Mouse (Mus musculus): ENCODE measurements around the gene Myzap.
"Not testable (repeated sequence)": the region's sequence is repeated elsewhere in the genome, so short reads cannot be mapped to it uniquely, and the experiment has no call there.

Myzap gene

DNA sequence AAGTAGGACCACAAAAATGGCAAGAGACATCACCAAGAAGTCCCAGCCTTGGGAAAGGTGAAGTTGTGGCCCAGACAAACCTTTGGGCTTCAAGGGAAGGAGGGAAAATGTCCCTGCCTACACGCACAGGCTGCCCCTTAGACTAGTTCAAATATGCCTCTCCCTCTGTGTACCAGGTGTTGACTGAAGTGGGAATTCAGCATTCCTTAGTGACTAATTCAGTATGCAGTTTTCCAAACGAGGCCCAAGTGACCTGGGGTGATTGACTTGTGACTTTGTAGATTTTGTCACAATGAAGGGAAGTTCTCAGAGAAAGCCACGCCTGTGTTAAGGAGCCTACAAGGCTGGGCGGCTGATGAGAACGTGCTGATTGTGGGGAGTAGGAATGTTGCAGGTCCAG lies 49.9 kb downstream of the Myzap start:
- peak; percentile 68 for DNase-seq

DNA sequence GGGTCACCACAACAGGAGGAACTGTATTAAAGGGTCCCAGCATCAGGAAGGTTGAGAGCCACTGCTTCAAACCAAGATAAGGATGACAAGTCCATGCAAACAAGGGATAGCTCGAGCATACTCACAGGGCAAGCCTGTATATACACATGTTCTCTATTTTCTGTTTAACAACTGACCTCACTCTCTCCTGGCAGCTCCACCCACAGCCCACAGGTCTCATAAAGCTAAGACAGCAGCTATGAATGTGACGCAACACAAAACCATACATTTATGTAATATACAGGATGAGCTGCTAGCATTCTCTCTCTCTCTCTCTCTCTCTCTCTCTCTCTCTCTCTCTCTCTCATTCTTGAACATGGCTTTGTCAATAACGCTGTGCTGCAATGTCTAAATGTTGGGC lies 51.4 kb downstream of the Myzap start:
- DNase-seq, result no peak

DNA sequence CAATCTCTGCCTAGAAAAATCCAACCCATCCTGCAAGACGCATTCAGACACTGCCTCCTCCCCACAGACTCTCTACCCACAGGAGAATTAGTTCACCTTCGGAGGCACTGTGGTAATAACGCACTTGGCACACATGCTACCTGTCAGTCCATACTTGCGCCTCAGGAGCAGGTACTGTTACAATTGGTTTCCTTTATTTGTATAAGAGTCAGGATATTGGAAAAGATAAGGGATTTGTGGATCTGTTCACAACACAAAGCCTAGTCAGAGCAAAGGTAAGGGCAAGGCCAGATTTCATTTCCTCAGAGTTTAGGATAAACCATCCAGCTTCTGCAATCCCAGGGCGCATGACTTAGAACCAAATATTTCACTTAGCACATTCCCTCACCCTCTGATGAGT lies 56.4 kb downstream of the Myzap start:
- DNase-seq, result no peak

DNA sequence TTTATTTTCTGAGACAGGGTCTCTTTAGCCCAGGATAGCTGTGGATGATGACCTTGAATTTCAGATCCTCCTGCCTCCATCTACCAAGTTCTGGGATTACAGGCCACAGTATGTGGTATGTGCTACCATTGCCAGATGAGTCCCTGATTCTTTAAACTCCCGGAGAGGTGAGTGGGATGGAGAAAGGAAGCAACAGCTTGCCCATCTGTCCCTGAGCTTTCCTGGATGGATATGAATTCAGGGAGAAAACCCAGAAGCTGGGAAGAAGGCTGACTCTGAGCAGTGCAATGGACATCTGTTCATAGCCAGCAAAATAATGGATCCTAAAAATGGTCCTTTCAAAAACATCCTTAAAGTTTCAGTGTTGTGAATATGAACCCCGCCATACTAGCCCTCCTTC lies 57.1 kb downstream of the Myzap start:
- DNase-seq, result no peak

DNA sequence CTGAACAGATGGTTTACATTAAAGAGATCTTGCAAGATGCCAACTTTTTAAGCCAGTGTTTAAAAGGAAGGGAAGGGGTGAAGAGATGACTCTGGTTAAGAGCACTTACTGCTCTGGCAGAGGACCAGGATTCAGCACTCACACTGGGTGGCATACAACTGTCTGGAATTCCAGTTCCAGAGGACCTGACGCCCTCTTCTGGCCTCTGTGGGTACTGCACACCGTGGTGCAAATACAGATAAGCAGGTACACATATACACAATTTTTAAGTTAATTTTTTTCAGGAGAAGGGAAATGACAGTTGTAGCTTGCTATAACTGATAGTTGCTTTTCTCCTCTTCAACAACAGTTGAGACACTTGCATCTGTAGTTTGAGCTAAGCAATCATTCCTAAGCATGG lies 62.2 kb downstream of the Myzap start:
- no peak for DNase-seq

DNA sequence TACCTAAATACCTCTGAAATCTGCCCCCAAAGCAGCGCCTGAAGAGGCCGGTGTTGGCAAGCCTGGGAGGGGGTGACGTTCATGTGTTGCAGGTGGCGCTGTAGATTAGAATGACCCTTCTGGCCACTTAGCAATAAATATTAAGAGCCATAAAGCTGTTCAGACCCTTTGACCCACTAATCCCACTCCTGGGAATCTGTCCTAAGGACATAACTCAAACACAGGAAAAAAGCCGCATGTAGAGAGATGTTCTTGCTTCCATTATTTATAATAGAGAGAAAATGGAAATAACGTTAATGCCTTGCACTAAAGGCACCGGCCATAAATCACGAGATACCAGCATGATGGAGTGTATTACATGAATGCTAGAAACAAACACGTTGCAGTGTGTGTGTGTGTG lies 64.7 kb downstream of the Myzap start:
- DNase-seq, result no peak

DNA sequence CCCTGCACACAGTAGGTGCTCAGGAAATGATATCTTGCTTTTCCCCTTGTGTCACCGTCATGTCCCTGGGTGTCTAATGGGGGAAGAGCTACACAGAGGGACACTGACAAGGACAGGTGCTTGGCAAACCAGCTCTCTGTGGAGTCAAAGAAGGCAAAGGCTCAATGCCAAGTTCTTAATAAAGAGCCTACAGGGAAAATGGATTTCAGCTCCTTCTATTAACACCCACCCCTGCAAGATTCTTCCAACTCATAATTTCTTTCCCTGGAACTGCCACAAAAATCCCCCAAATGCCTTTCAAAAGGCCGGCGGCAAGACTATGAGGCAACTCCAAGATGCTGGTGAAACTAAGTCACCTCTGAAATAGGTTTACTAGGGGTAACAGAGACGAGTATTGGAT lies 68.3 kb downstream of the Myzap start:
- no peak for DNase-seq

DNA sequence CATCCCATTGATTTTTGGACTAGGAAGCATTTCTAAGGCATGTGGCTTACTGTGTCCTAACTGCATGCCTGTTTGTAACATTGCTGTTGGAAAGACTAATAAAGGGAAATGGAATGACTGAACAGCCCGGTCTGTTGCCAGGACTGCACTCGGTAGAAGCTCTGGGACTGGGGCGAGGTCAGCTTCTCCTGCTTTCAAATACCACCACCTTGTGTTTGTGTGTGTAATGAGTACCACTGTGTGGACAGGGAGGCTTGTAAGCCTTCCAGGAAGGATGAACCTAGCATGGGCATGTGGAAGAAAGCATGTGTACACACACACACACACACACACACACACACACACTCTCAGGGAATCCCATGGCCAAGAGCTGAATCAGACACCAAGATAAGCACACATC lies 72.3 kb downstream of the Myzap start:
- DNase-seq, result no peak

DNA sequence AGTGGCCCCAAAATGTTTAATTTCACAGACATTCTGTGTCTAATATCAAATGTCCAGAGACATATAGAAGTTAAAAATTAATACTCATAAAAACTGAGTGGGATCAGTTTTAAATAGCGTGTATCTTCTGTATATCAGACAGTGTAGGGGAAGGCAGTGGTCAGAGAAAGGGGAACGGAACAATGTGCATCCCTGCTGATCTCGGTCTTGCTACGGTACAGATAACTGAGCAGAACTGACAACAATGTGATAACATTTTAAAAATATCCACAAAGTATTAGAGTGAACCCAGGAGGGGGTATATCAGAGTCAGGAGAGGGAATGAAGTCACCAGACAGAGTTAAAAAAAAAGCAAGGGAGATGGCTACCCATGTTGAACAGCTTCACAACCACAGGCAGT lies 74.7 kb downstream of the Myzap start:
- no peak for DNase-seq

DNA sequence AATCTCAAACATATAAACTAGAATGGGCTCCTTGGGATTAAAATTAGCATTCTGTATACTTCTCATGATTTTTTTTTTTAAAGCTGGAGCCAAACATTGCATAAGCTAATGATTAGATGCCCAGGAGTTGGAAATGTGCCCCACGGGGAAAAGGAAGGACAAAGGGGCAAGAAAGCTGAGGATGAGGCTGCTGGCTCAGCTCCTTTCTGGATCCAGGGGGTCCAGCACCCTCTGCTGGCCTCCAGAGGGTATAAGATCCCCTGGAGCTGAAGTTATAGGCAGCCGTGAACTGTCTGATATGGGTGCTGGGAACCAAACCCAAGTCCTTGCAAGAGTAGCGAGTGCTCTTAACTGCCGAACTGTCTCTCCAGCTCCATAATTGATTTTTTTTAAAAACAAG lies 76.3 kb downstream of the Myzap start:
- no peak for DNase-seq

DNA sequence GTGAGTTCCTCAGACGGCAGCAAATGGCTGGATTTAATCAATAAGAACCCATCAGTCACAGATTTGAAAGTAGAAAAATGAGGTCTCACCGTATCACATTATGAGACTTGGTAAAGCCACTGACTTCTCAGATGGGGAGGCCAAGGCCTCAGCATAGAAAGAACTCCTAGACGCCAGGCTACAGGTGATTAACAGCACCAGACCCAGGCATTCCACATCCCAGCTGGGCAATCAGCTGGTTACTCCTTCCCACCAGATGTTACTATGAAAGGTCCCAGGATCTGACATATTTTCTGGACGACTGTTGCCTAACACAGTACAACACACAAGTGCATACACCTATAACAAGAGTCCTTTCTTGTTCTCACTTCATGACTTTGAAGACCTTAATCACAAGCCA lies 78.6 kb downstream of the Myzap start:
- no peak for DNase-seq

DNA sequence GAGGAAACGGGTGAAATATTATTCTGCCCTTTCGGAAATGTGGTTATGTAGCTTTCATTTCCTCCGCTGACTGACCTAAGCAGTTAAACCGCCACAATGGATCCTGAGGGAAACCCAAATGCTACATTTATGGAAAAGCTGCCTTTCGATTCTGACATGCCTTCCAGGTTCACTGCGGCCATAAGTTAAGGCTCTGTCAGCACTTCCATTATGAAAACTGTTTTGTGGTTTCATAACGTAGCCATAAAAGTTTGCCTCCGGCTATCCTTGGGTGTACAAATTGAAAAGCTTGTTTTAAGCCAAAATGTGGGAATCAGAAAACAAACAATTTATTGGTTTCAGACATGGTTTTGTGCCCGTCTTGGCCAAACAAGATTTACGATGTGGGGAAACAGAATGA lies 79.3 kb downstream of the Myzap start:
- no peak for DNase-seq

DNA sequence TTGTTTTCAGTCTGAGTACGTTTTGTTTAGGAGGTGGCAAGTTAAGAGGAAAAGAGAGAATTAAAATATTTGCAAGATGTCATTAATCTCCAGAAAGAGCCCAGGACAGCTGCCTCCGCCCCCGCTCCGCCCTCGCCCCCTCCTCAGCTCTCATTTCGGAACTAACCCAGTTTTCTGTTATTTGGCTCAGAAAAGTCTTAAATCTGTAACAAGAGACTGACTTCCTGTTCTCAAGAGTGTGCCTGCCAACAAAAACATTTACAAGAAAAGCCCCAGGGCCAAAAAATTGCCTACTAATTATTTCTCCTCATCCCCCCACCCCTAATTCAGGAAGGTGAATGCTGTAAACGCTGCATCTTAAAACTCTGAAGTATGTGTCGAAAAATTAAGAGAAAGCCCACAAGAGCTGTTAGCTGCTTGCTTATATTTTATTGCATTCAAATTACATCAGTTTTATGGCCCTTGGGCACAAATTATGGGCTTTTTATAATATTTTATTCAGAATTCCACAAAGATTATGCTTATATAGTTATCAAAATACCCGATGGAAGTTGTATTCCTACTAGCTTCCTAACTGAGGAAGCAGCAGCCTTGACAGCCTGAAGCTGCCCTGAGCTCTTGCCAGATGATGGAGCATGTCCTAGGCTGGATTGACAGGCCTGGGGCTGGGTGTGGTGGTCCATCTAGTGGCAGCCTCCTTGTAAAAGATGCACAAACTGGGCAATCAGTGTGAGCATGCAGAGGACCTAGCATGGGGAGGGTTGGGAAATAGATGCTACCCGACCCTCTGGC lies 93.6 kb downstream of the Myzap start:
- DNase-seq, result no peak

DNA sequence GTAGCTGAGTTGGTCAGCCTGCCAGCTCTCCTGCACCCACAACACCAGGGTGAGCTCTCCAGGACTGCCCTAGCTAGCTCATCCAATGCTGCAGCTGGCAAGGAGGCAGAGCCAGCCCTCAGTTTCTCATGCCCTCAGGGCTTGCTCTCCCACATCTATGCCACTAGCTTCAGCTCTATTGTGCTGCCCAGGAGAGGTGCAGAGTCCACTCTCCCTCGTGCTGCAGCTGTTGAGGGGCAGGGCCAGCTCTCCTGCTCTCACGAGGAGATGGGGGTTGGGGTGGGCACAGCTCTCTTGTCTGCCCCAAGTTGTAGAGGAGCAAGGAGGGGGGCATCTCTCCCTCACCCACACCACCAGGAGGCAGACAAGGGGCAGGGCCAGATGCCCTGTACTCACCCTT lies 95.5 kb downstream of the Myzap start:
- no peak for DNase-seq

DNA sequence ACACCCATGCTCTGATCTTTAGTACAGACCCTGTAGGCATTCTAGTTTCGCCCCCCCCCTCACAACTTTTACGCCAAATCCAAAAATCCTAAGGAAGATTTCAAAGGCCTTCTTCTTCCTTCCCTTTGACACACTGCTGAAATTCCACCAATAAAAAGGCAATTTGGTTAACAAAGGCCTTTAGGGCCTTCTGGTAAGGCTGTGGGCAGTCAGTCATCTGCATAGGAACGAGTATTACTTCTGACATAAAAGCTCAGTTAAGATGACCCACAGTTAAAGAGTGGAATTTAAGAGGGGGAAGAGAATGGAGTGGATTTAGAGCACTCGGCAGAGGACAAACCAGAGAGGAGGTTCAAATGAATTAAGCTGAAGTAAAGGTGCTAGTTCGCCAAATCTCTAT lies 98.4 kb downstream of the Myzap start:
- DNase-seq, result no peak

DNA sequence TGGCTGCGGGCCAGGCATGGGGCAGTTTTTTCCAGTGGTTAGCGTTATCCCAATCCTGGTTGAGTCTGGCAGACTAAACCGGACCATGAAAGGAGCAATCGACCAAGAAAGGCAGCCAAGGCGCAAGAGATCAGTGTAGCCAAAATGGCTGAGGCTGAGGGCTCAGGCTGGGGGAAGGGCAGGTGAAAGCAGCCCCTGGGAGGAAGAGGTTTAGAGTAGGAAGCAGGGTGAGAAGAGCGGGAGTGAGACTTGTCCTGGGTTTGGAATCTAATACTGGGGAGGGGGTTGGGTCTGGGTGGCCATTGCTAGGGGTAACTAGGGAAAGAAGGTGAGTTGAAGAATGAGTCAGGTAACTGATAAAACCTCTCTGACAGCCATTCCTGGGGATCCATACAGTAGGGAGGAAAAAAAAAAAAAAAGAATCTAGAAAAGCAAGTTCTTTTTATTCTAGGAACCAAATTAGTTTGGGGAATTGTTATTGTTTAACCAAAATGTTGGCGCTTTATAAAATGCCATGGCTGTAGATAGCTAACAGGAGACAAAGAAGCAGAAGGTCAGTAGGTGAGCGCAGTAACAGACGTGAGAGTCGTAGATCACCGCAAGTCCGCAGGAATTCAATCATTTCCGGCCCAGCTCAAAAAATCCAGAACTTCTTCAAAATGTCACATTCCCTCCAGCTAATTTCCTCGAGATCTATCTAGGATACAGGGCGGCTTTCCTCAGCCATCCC lies 99.7 kb downstream of the Myzap start:
- DNase-seq, result no peak

DNA sequence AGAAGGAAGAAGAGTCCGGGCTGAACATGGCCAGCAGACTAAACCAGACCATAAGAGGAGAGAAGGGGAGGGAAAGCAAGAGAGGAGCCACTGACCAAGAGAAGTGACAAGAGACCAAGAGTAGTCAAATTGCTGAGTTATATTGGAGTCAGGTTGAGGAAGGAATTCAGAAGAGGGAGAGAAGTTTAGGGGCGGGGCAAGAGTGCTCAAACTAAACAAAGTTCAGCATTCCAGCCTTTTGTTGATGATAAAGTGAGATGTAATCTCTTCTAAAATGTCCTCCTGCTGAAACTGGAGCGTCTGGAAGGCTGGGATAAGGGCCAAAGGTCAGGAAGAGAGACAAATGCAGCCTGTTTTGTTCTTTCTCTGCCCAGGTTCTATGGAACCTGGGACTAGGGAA lies 102.1 kb downstream of the Myzap start:
- no peak for DNase-seq

DNA sequence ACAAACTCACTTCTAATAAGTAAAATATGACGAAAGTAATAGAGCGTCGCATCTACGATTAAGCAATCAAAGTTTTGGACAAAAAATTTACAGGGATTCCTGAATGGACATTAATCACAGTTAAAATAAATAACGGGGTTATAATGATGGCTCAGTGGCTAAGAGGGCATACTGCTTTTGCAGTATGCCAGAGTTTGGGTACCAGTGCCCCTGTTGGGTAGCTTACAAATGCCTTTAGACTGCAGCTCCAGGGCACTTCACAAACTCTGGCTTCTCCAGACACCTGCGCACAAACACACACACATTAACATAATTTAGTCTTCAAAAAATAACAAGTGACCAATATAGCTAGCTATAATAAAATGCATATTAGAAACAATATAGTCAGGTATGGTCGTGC lies 106.0 kb downstream of the Myzap start:
- DNase-seq, result no peak

DNA sequence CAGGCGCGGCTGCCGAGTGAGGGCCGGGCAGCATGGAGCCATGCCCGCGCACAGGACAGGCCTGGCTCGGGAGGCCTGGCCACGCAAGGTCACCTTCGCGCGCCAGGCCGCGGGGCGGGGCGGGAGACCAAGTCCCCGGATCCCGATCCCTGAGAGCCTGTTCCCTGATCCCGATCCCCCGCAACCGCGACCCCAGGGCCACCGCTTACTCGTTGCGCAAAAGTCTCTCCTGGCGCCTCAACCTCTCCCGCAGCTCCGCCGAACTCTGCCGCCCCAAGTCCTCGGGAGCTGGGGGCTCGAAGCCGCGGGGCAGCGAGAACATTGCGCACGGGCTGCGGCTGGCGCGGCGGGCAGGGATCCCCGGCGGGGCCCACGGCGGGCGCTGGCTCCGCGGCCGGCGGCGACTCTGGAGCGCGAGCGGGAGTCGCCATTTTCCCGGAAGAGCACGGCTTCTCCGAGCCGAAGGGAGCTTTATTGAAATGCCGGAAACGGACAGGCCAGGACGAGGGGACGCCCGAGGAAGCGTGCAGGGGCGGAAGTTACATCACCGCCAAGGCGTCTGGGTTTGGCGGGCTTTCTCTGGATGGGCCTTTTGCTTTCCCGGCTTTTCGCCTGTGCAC lies 106.6 kb downstream of the Myzap start, which contains the start of gene Polr2m:
TSS of gene Polr2m (minus strand) at position 461 of the 620 bp plus-strand sequence.
- peak; percentile 96 for DNase-seq

DNA sequence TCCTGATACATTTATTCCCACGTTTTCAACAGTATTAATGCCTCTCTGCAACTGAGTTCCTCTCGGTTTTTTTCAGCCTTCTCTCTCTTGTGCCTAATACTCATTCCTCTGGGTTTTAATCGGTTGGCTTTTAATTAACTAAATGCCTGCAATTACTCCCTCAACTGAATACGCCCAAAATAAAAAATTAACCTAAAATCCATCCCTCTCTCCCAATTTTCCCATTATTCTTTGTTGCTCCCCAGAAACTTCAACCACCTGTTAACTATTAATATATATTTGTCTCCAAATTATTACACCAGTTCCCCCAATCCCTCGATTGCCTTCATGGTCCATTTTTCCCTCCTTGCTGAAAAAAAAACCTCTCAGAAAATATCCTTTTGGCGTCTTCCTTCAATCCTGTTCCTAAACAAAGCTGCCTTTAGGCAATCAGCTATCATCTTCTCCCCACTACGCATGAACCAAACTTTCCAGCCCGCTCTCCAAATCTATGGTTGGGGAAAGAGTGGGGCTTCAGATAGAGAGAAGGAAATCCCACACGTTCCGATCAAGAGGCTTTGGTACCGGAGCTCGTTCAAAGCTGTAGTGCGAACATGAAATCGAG lies 107.2 kb downstream of the Myzap start:
- no peak for DNase-seq

DNA sequence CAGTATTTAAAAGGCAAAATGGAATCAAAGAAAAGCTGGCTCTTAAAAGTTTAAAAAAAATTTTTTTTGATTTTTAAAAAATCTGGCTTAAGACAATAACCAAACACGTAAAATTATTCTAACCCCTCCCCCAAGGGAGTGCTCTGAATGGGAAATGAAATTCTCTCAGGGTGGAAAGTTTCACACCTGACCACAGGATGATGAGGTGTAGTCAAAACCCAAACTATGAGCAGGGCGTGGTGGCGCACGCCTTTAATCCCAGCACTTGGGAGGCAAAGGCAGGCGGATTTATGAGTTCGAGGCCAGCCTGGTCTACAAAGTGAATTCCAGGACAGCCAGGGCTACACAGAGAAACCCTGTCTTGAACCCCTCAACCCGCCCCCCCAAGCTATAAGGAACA lies 108.3 kb downstream of the Myzap start:
- not testable (repeated sequence) for DNase-seq

DNA sequence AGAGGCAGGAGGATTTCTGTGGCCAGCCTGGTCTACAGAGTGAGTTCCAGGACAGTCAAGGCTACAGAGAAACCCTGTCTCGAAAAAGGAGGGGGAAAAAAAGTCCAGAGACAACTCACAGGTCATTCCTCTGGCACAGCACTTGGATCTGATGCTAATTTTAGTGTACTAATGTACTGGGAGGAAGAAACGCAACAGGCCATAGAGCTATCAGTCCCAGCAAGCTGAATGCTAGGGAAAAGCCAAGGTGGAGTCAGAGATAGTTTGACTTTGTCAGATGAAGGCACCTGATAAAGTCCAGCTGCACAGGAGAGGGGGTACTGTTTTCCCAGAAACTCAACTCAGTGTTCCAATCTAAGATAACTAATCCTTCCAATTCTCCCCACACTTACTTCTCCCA lies 111.9 kb downstream of the Myzap start:
- DNase-seq, result no peak

DNA sequence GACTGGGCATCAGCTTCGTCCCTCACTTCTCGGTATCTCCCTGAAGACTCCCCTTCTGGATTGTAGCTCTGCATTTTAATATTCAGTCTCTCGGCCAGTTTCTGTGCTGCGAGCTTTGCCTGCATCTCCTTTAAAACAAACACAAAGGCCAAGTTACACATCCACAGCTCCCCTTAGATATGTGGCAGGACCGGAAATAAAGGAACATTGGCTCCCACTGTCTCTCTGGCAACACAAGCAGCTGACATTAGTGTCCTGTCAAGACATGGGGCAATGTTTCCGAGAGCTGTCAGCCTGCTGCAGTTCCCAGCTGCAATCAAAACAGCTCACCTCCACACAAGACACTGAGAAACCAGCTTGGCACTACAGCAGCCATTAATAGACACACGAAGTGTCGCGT lies 112.7 kb downstream of the Myzap start:
- DNase-seq, result no peak

DNA sequence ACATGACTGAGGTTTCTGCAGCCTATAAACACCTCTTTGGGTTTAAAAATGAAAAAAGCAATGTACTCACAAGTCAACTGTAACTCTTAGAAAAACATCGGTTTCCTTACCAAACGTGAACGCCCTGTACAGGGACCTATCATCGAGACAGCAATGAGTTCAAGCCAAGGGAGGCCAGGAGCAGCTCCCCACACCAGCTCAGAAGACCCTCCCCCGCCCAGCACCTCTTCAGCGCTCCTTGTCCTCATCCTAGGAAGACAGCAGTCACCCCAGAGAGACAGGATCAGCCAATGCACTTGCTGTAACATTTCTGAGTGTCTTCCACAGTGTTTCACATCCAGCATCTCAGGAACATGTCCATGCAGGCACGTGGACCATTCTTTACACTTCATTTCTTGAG lies 113.6 kb downstream of the Myzap start:
- no peak for DNase-seq
